Mouse (Mus musculus) cerebellum, adult 2 months (tissue): ENCODE data around the gene Syt13.

ENCODE experiments used
- CTCF ChIP-seq: fragments of 200-500 bp; IDR thresholded peaks from 2 replicates; pipeline ENCODE4 v1.5.1; 2011; ENCODE audit warnings: low read depth, mild to moderate bottlenecking, control low read depth, low read length, moderate library complexity, borderline replicate concordance; ENCODE audit not compliant: insufficient read depth
- POLR2A ChIP-seq: fragments of 200-500 bp; IDR thresholded peaks from 2 replicates; pipeline ENCODE4 v1.6.1; 2011; ENCODE audit warnings: low read length, control low read depth, borderline replicate concordance; ENCODE audit not compliant: insufficient read depth

- no peak for TF ChIP-seq POLR2A
- TF ChIP-seq CTCF, result no peak
Measured at GRCm38 (mm10) chr2:92958640-92959039, 43.7 kb downstream of the Syt13 start.
